ENCODE assay signal across 8 mouse cellular contexts in the genomic region with DNA sequence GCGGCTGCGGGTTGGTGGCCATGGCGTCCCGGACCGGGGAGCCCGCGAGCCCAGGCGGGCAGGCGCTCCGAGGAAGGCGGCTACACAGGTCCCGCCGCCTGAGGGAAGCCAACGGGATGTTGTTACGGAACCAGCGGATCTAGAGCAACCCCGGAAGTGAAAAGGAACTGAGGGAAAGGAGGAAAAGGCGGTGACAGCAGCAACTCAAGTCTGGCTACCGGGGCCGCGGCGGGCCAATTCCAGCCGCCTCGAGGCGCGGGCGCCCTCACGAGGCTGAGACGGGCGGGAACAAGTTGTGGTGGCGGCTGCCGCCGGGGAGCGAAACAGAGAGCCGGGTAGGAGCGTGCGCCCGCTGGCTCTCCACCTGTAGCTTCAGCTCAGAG. TPM values are rescaled to one million over a fixed set of nuclear protein-coding genes. Genes with fewer than 3 reads are reported as not detected.
DNase-seq lines count a peak whose midpoint lies in the region; ATAC-seq and TF ChIP-seq lines count a peak whose summit lies in the region.

Bod1l (minus strand) TSS at position 169 of the 383 bp plus-strand sequence.

- H3K4me3 ChIP-seq in E14TG2a.4 (replicated peaks; ENCODE audit: low read length), result peak within 1 kb of the TSS; percentile 97
- peak within 1 kb of the TSS; percentile 95 for H3K4me3 ChIP-seq in forebrain, embryonic 12.5 days (replicated peaks)
- H3K4me3 ChIP-seq in heart, postnatal 0 days (ENCODE audit: low read depth, low read length), result peak within 1 kb of the TSS; percentile 91
- H3K4me3 ChIP-seq in liver, embryonic 16.5 days (ENCODE audit: low read depth, low read length), result peak within 1 kb of the TSS; percentile 82
- H3K4me3 ChIP-seq in neural tube, embryonic 13.5 days, result peak within 1 kb of the TSS; percentile 100
- H3K4me3 ChIP-seq in testis, adult 2 months (ENCODE audit: control insufficient read depth, low read depth, low read length), result peak within 1 kb of the TSS; percentile 97

- TF ChIP-seq CTCF in E14TG2a.4 (conservative IDR thresholded peaks at IDR 0.05; ENCODE audit: low read length), result no peak
- TF ChIP-seq CTCF in heart, postnatal 0 days (IDR thresholded peaks at IDR 0.05; ENCODE audit: low read depth), result peak; percentile 56
- peak; percentile 10; the same call in 1 of the 2 replicates for TF ChIP-seq CTCF in testis, adult 2 months (IDR thresholded peaks at IDR 0.05; ENCODE audit: control insufficient read depth, insufficient read depth, insufficient replicate concordance, low read depth, low read length)

- peak within 1 kb of the TSS; percentile 67 for H3K27ac ChIP-seq in forebrain, embryonic 12.5 days
- H3K27ac ChIP-seq in heart, postnatal 0 days (ENCODE audit: low read depth), result peak within 1 kb of the TSS; percentile 84
- peak within 1 kb of the TSS; percentile 82 for H3K27ac ChIP-seq in liver, embryonic 16.5 days (ENCODE audit: low read length)
- H3K27ac ChIP-seq in neural tube, embryonic 13.5 days (replicated peaks), result peak within 1 kb of the TSS; percentile 70; the same call in 1 of the 2 replicates
- H3K27ac ChIP-seq in testis, adult 2 months (ENCODE audit: control insufficient read depth, insufficient read depth, low read depth, low read length), result peak within 1 kb of the TSS; percentile 88

- H3K9ac ChIP-seq in forebrain, embryonic 12.5 days, result peak within 1 kb of the TSS; percentile 82
- peak within 1 kb of the TSS; percentile 92 for H3K9ac ChIP-seq in heart, postnatal 0 days (replicated peaks; ENCODE audit: low read depth, low read length)
- H3K9ac ChIP-seq in liver, embryonic 16.5 days (ENCODE audit: low read depth, low read length), result peak within 1 kb of the TSS; percentile 86
- peak within 1 kb of the TSS; percentile 95 for H3K9ac ChIP-seq in neural tube, embryonic 13.5 days

- ATAC-seq in forebrain, embryonic 12.5 days (ENCODE audit: low FRiP score), result peak; percentile 95
- peak; percentile 95 for ATAC-seq in heart, postnatal 0 days (ENCODE audit: insufficient read depth, low read depth)
- ATAC-seq in liver, embryonic 16.5 days (ENCODE audit: low read depth), result peak; percentile 92
- peak; percentile 97 for ATAC-seq in neural tube, embryonic 13.5 days (ENCODE audit: low read depth)

- no peaks in the 10 kb centered on the region for H3K9me3 ChIP-seq in E14TG2a.4 (ENCODE audit: low read length)
- H3K9me3 ChIP-seq in forebrain, embryonic 12.5 days, result no peaks in the 10 kb centered on the region
- H3K9me3 ChIP-seq in heart, postnatal 0 days (replicated peaks; ENCODE audit: control insufficient read depth, low read length), result no peaks in the 10 kb centered on the region
- no peaks in the 10 kb centered on the region for H3K9me3 ChIP-seq in liver, embryonic 16.5 days (replicated peaks; ENCODE audit: control insufficient read depth, low read length)
- no peaks in the 10 kb centered on the region for H3K9me3 ChIP-seq in neural tube, embryonic 13.5 days

- no peaks in the 10 kb centered on the region for H3K27me3 ChIP-seq in E14TG2a.4 (ENCODE audit: insufficient read depth, low read length)
- no peaks in the 10 kb centered on the region for H3K27me3 ChIP-seq in forebrain, embryonic 12.5 days
- no peaks in the 10 kb centered on the region for H3K27me3 ChIP-seq in heart, postnatal 0 days (ENCODE audit: control insufficient read depth, insufficient read depth, low read length)
- no peaks in the 10 kb centered on the region for H3K27me3 ChIP-seq in liver, embryonic 16.5 days (ENCODE audit: control insufficient read depth, insufficient read depth, low read depth, low read length)
- H3K27me3 ChIP-seq in neural tube, embryonic 13.5 days, result no peaks in the 10 kb centered on the region
- no peaks in the 10 kb centered on the region for H3K27me3 ChIP-seq in testis, adult 2 months (ENCODE audit: control insufficient read depth, insufficient read depth, low read length)

- whole genome bisulfite sequencing in forebrain, embryonic 12.5 days, result 0% methylated on average over 33 of the region's 38 CpGs
- WGBS in heart, postnatal 0 days, result under 1% methylated on average over 38 of the region's 38 CpGs
- under 1% methylated on average over 38 of the region's 38 CpGs for WGBS in liver, embryonic 16.5 days (ENCODE audit: insufficient replicate concordance)
- WGBS in neural tube, embryonic 13.5 days, result 0% methylated on average over 38 of the region's 38 CpGs

- TF ChIP-seq POLR2A in testis, adult 2 months (IDR thresholded peaks at IDR 0.05; ENCODE audit: control insufficient read depth, low read depth, low read length), result peak; percentile 56

- H3K36me3 ChIP-seq in E14TG2a.4 (ENCODE audit: insufficient read depth, low read length), result peaks cover 9% of the 10 kb centered on the region; the same call in 1 of the 2 replicates
- no peaks in the 10 kb centered on the region for H3K36me3 ChIP-seq in forebrain, embryonic 12.5 days (replicated peaks)
- no peaks in the 10 kb centered on the region for H3K36me3 ChIP-seq in heart, postnatal 0 days (replicated peaks; ENCODE audit: control insufficient read depth, insufficient read depth, low read length)
- H3K36me3 ChIP-seq in liver, embryonic 16.5 days (ENCODE audit: control insufficient read depth, insufficient read depth), result no peaks in the 10 kb centered on the region
- no peaks in the 10 kb centered on the region for H3K36me3 ChIP-seq in neural tube, embryonic 13.5 days
- H3K36me3 ChIP-seq in testis, adult 2 months (ENCODE audit: control insufficient read depth, insufficient read depth, low read length), result no peaks in the 10 kb centered on the region

- peak; percentile 88 for DNase-seq in c-Kit-positive CD71-positive TER-119-positive erythroid progenitor cells, embryonic 14.5 days (ENCODE audit: low spot score)
- DNase-seq in heart, postnatal 0 days (ENCODE audit: low spot score), result peak; percentile 95
- DNase-seq in kidney, postnatal 4 days, result peak; percentile 97 to 98

- TF ChIP-seq EP300 in heart, postnatal 0 days (IDR thresholded peaks at IDR 0.05; ENCODE audit: low read depth), result peak; percentile 72; the same call in 1 of the 2 replicates

- H3K4me1 ChIP-seq in E14TG2a.4 (replicated peaks; ENCODE audit: low read depth, low read length), result peaks cover 23% of the 10 kb centered on the region
- H3K4me1 ChIP-seq in forebrain, embryonic 12.5 days, result peaks cover 18% of the 10 kb centered on the region
- H3K4me1 ChIP-seq in heart, postnatal 0 days (ENCODE audit: control insufficient read depth, insufficient read depth), result peaks cover 12% of the 10 kb centered on the region
- H3K4me1 ChIP-seq in liver, embryonic 16.5 days (ENCODE audit: control insufficient read depth, low read depth, low read length), result peaks cover 18% of the 10 kb centered on the region
- H3K4me1 ChIP-seq in neural tube, embryonic 13.5 days (replicated peaks), result peaks cover 20% of the 10 kb centered on the region
- H3K4me1 ChIP-seq in testis, adult 2 months (ENCODE audit: control insufficient read depth, insufficient read depth, low read length), result peaks cover 14% of the 10 kb centered on the region

- H3K4me2 ChIP-seq in forebrain, embryonic 12.5 days, result peak within 1 kb of the TSS; percentile 74
- H3K4me2 ChIP-seq in heart, postnatal 0 days (ENCODE audit: low read depth, low read length), result peak within 1 kb of the TSS; percentile 96
- peak within 1 kb of the TSS; percentile 94 for H3K4me2 ChIP-seq in liver, embryonic 16.5 days (ENCODE audit: low read depth, low read length)
- H3K4me2 ChIP-seq in neural tube, embryonic 13.5 days, result peak within 1 kb of the TSS; percentile 76

RNA-seq across cellular contexts. Expression of gene Bod1l, which starts in this region (rescaled TPM):
- polyA plus RNA-seq in forebrain, embryonic 12.5 days (2016; fragmentation: Nextera tagmentation; extraction: Ambion mirVana), result 29.1 and 30.0 TPM in 2 replicates
- 4.5 and 4.9 TPM in 2 replicates for total RNA-seq in heart, postnatal 0 days (2014; rRNA removed; ENCODE audit: low replicate concordance)
- polyA plus RNA-seq in heart, postnatal 0 days (2015; fragmentation: Nextera tagmentation; extraction: Ambion mirVana), result 11.6 and 12.7 TPM in 2 replicates
- 7.1 and 7.7 TPM in 2 replicates for polyA plus RNA-seq in liver, embryonic 16.5 days (2015; fragmentation: Nextera tagmentation; extraction: Ambion mirVana)
- polyA plus RNA-seq in neural tube, embryonic 13.5 days (2015; fragmentation: Nextera tagmentation; extraction: Ambion mirVana), result 30.9 and 31.1 TPM in 2 replicates
- polyA plus RNA-seq in testis, adult 2 months (2012; rRNA removed), result 3.7 and 4.7 TPM in 2 replicates

Comparison
In these comparisons a context has a peak if more than half of its experiments do, and no peak if none do; other contexts are left out.
1. Peak in every context shown above with its lines: DNase-seq, ATAC-seq, H3K4me3 ChIP-seq and H3K27ac ChIP-seq.